Mouse (Mus musculus) stomach, embryonic 14.5 days (tissue): ENCODE results near the gene Stk17b. TPM values are rescaled to one million over a fixed set of nuclear protein-coding genes. Genes with fewer than 3 reads are reported as not detected.

Experiments
- ATAC-seq: fragments of 200-750 bp; cut with Nextera tagmentation; 2 replicates; pipeline ENCODE4 v1.8.0; 2017; ENCODE audit warnings: low read depth, moderate TSS enrichment; ENCODE audit not compliant: insufficient number of reproducible peaks, insufficient read depth, low FRiP score
- H3K27ac ChIP-seq: fragments of 300-500 bp; sonication (generic); 2 replicates; pipeline ENCODE4 v1.5.1; 2014; ENCODE audit warnings: mild to moderate bottlenecking, low read length, moderate library complexity, mixed read lengths
- H3K27me3 ChIP-seq: fragments of 300-500 bp; sonication (generic); 2 replicates; pipeline ENCODE4 v1.6.1; 2014; ENCODE audit warnings: low read length, control low read depth, mixed read lengths; ENCODE audit not compliant: control insufficient read depth, insufficient read depth
- H3K36me3 ChIP-seq: fragments of 300-500 bp; sonication (generic); 2 replicates; pipeline ENCODE4 v1.6.1; 2014; ENCODE audit warnings: mild to moderate bottlenecking, control low read depth, low read length, moderate library complexity, mixed read lengths; ENCODE audit not compliant: control insufficient read depth, insufficient read depth
- H3K4me1 ChIP-seq: fragments of 300-500 bp; sonication (generic); 2 replicates; pipeline ENCODE4 v1.6.1; 2014; ENCODE audit warnings: low read length, control low read depth, mixed read lengths; ENCODE audit not compliant: control insufficient read depth, insufficient read depth
- H3K4me2 ChIP-seq: fragments of 300-500 bp; sonication (generic); replicated peaks from 2 replicates; pipeline ENCODE4 v1.6.1; 2014; ENCODE audit warnings: low read depth, low read length, control low read depth
- H3K4me3 ChIP-seq: fragments of 300-500 bp; sonication (generic); 2 replicates; pipeline ENCODE4 v1.5.1; 2014; ENCODE audit warnings: low read depth, low read length, control low read depth
- H3K9ac ChIP-seq: fragments of 300-500 bp; sonication (generic); replicated peaks from 2 replicates; pipeline ENCODE4 v1.6.1; 2014; ENCODE audit warnings: low read depth, mild to moderate bottlenecking, control low read depth, low read length, moderate library complexity, mixed read lengths
- H3K9me3 ChIP-seq: fragments of 300-500 bp; sonication (generic); 2 replicates; pipeline ENCODE4 v1.6.1; 2016; ENCODE audit warnings: low read depth, low read length, control low read depth; ENCODE audit not compliant: control insufficient read depth
- WGBS: fragments of 180-500 bp; shearing (Covaris S2); extraction: QIAGEN DNeasy Blood & Tissue Kit; methylation state at CpG from one replicate; pipeline ENCODE4 v1.1.7; 2014; 5-methylcytosine and 5-hydroxymethylcytosine counted together
- polyA plus RNA-seq: library from polyadenylated mRNA; unstranded; fragments of >200 nt; fragmentation: Nextera tagmentation; extraction: Ambion mirVana; gene quantifications from 2 replicates; pipeline ENCODE4 v1.2.1, GENCODE M21; 2014

Gene Stk17b
- polyA plus RNA-seq, 1 experiment from 2014 or later = 12.6 TPM

- H3K27me3 ChIP-seq = no peaks in the 10 kb centered on the region
- 61% methylated on average over 3 of the region's 3 CpGs for WGBS
- H3K4me1 ChIP-seq = no peaks in the 10 kb centered on the region
- no peak overlapping the region for H3K4me3 ChIP-seq
- no peak overlapping the region for H3K4me2 ChIP-seq
- no peaks in the 10 kb centered on the region for H3K36me3 ChIP-seq
- H3K9ac ChIP-seq = no peak overlapping the region
- H3K9me3 ChIP-seq = no peaks in the 10 kb centered on the region
- ATAC-seq = no peak
- no peak overlapping the region for H3K27ac ChIP-seq
Observed at GRCm38 (mm10) chr1:53818072-53818862, 33.2 kb upstream of the Stk17b start.

- Histone ChIP-seq H3K4me3 (no peak overlapping the region), H3K4me1 (no peaks in the 10 kb centered on the region), H3K9me3 (no peaks in the 10 kb centered on the region), H3K4me2 (no peak overlapping the region), H3K27me3 (no peaks in the 10 kb centered on the region), H3K27ac (no peak overlapping the region), H3K36me3 (no peaks in the 10 kb centered on the region), H3K9ac (no peak overlapping the region)
- WGBS = 69% methylated on average over 2 of the region's 2 CpGs
- no peak for ATAC-seq
Observed at GRCm38 (mm10) chr1:53816353-53816752, 31.3 kb upstream of the Stk17b start.

- no peaks in the 10 kb centered on the region for H3K27me3 ChIP-seq
- no peaks in the 10 kb centered on the region for H3K9me3 ChIP-seq
- H3K4me2 ChIP-seq = no peak overlapping the region
- no peak overlapping the region for H3K9ac ChIP-seq
- no peaks in the 10 kb centered on the region for H3K4me1 ChIP-seq
- no peak overlapping the region for H3K27ac ChIP-seq
- H3K36me3 ChIP-seq = no peaks in the 10 kb centered on the region
- no peak for ATAC-seq
- no peak overlapping the region for H3K4me3 ChIP-seq
- WGBS = 60% methylated on average over 2 of the region's 2 CpGs
Observed at GRCm38 (mm10) chr1:53814077-53814705, 29.2 kb upstream of the Stk17b start.

- WGBS = 90% methylated on average over 4 of the region's 4 CpGs
- Histone ChIP-seq H3K36me3 (no peaks in the 10 kb centered on the region), H3K4me3 (no peak overlapping the region), H3K27ac (no peak overlapping the region), H3K27me3 (no peaks in the 10 kb centered on the region), H3K9me3 (no peaks in the 10 kb centered on the region), H3K4me1 (no peaks in the 10 kb centered on the region), H3K9ac (no peak overlapping the region), H3K4me2 (no peak overlapping the region)
- ATAC-seq = no peak
Observed at GRCm38 (mm10) chr1:53811919-53812318, 26.9 kb upstream of the Stk17b start.

- H3K4me2 ChIP-seq = no peak overlapping the region
- H3K27me3 ChIP-seq = no peaks in the 10 kb centered on the region
- H3K4me1 ChIP-seq = no peaks in the 10 kb centered on the region
- H3K9me3 ChIP-seq = no peaks in the 10 kb centered on the region
- H3K27ac ChIP-seq = no peak overlapping the region
- no peak overlapping the region for H3K4me3 ChIP-seq
- H3K36me3 ChIP-seq = no peaks in the 10 kb centered on the region
- no peak for ATAC-seq
- WGBS = 84% methylated on average over 2 of the region's 2 CpGs
- no peak overlapping the region for H3K9ac ChIP-seq
Observed at GRCm38 (mm10) chr1:53808229-53808628, 23.2 kb upstream of the Stk17b start.

- Histone ChIP-seq H3K9me3 (no peaks in the 10 kb centered on the region), H3K27me3 (no peaks in the 10 kb centered on the region), H3K4me1 (no peaks in the 10 kb centered on the region), H3K4me2 (no peak overlapping the region), H3K36me3 (no peaks in the 10 kb centered on the region), H3K9ac (no peak overlapping the region), H3K27ac (no peak overlapping the region), H3K4me3 (no peak overlapping the region)
- WGBS = 46% methylated on average over 3 of the region's 3 CpGs
- ATAC-seq = no peak
Observed at GRCm38 (mm10) chr1:53797811-53798210, 12.8 kb upstream of the Stk17b start.

- H3K9me3 ChIP-seq = no peaks in the 10 kb centered on the region
- no peak overlapping the region for H3K4me3 ChIP-seq
- H3K27ac ChIP-seq = no peak overlapping the region
- no peak overlapping the region for H3K9ac ChIP-seq
- H3K36me3 ChIP-seq = no peaks in the 10 kb centered on the region
- H3K27me3 ChIP-seq = no peaks in the 10 kb centered on the region
- H3K4me2 ChIP-seq = no peak overlapping the region
- 76% methylated on average over 5 of the region's 5 CpGs for WGBS
- ATAC-seq = no peak
- no peaks in the 10 kb centered on the region for H3K4me1 ChIP-seq
Observed at GRCm38 (mm10) chr1:53797074-53797473, 12.1 kb upstream of the Stk17b start.

GRCm38 (mm10) chr1:53796271-53796670 lies 11.2 kb upstream of the Stk17b start:
- Histone ChIP-seq H3K9ac (no peak overlapping the region), H3K27ac (no peak overlapping the region), H3K4me2 (no peak overlapping the region), H3K4me3 (no peak overlapping the region), H3K4me1 (no peaks in the 10 kb centered on the region), H3K9me3 (no peaks in the 10 kb centered on the region), H3K27me3 (no peaks in the 10 kb centered on the region), H3K36me3 (no peaks in the 10 kb centered on the region)
- no peak for ATAC-seq
- WGBS = 89% methylated on average over 6 of the region's 6 CpGs
